ENCODE assay signal across 9 mouse cellular contexts in the genomic region with DNA sequence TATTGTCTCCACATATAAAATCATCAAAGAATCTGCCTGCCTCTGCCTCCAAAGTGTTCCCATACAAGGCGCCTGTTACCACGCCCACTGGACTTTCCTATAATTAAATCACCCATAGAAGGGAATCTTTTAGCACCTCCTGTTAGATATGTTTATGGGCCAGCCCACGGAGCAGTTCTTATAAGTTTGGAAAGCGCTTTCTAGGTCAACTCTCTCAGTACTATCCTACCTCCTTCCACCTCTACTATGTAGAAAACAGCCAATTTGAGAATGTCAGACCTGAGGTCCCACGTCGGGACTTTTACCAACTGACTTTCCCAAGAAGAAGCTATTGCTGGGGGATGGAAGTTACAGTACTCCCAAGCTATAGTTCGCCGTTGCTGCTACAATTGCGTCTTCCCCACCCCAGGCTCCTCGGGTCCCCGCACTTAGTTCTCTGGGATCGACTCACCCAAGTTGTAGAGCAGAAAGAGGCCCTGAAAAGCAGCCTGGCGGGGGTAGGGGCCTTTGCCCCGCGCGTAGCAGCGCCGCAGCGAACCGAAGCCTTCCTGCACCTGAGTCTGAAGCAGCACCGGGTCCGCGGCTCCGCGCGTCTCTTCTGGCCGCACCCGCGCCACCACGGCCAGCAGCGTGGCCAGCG. TPM values are rescaled to one million over a fixed set of nuclear protein-coding genes. Genes with fewer than 3 reads are reported as not detected.
DNase-seq lines count a peak whose midpoint lies in the region; ATAC-seq and TF ChIP-seq lines count a peak whose summit lies in the region.
"Had no signal": no experiment of that assay in that cellular context is flagged by ENCODE, and none has a peak within 500 bp of the region (broad histone marks: within the 10 kb centered on the region; RNA-seq: fewer than 3 reads in every experiment).

No protein-coding gene starts in this region.

- H3K4me3 ChIP-seq in cerebellum, adult 2 months (replicated peaks; ENCODE audit: insufficient read depth, low read depth, low read length) = peak overlapping the region; percentile 63
- H3K4me3 ChIP-seq in lung, postnatal 0 days (ENCODE audit: low read depth, low read length) = peak overlapping the region; percentile 75
- H3K4me3 ChIP-seq in hindbrain, embryonic 15.5 days = peak overlapping the region; percentile 87
- H3K4me3 ChIP-seq in midbrain, postnatal 0 days (ENCODE audit: low read depth, low read length) = peak overlapping the region; percentile 84

- H3K4me1 ChIP-seq in cerebellum, adult 2 months (ENCODE audit: control insufficient read depth, insufficient read depth, low read length) = peaks cover 10% of the 10 kb centered on the region
- H3K4me1 ChIP-seq in lung, postnatal 0 days (ENCODE audit: insufficient read depth, low read depth, low read length) = no peaks in the 10 kb centered on the region
- H3K4me1 ChIP-seq in hindbrain, embryonic 15.5 days (replicated peaks) = peaks cover 26% of the 10 kb centered on the region
- no peaks in the 10 kb centered on the region; the same call in 1 of the 2 replicates for H3K4me1 ChIP-seq in midbrain, postnatal 0 days (ENCODE audit: insufficient read depth, low read length)

- H3K9ac ChIP-seq in lung, postnatal 0 days (replicated peaks; ENCODE audit: low read depth) = peak overlapping the region; percentile 58
- H3K9ac ChIP-seq in hindbrain, embryonic 15.5 days = peak overlapping the region; percentile 74
- peak overlapping the region; percentile 86 for H3K9ac ChIP-seq in midbrain, postnatal 0 days (replicated peaks; ENCODE audit: low read length, poor library complexity, severe bottlenecking)

- no peak for TF ChIP-seq CTCF in cerebellum, adult 2 months (IDR thresholded peaks at IDR 0.05; ENCODE audit: borderline replicate concordance, insufficient read depth, low read depth, low read length)
- TF ChIP-seq CTCF in lung, postnatal 0 days (IDR thresholded peaks at IDR 0.05) = no peak
- TF ChIP-seq CTCF in midbrain, postnatal 0 days (IDR thresholded peaks at IDR 0.05) = no peak

- H3K27ac ChIP-seq in cerebellum, adult 2 months (ENCODE audit: insufficient read depth, low read length) = peak overlapping the region; percentile 67
- peak overlapping the region; percentile 92 for H3K27ac ChIP-seq in lung, postnatal 0 days (ENCODE audit: low read length)
- peak overlapping the region; percentile 92 for H3K27ac ChIP-seq in hindbrain, embryonic 15.5 days (replicated peaks)
- H3K27ac ChIP-seq in midbrain, postnatal 0 days (ENCODE audit: low read depth, low read length) = peak overlapping the region; percentile 92

- H3K36me3 ChIP-seq in lung, postnatal 0 days (ENCODE audit: insufficient read depth, low read length) = no peaks in the 10 kb centered on the region
- H3K36me3 ChIP-seq in hindbrain, embryonic 15.5 days = peaks cover 25% of the 10 kb centered on the region
- peaks cover 45% of the 10 kb centered on the region for H3K36me3 ChIP-seq in midbrain, postnatal 0 days (ENCODE audit: insufficient read depth, low read length)

- no peak for TF ChIP-seq POLR2A in cerebellum, adult 2 months (IDR thresholded peaks at IDR 0.05; ENCODE audit: borderline replicate concordance, insufficient read depth, low read length)

- no peak for ATAC-seq in lung, postnatal 0 days
- ATAC-seq in hindbrain, embryonic 15.5 days (ENCODE audit: low FRiP score, low read depth) = no peak; the same call in 1 of the 2 replicates
- ATAC-seq in midbrain, postnatal 0 days (ENCODE audit: low FRiP score) = no peak

- no peak for TF ChIP-seq EP300 in lung, postnatal 0 days (IDR thresholded peaks at IDR 0.05)

- peak overlapping the region; percentile 98 for H3K4me2 ChIP-seq in lung, postnatal 0 days (replicated peaks; ENCODE audit: low read depth, low read length)
- H3K4me2 ChIP-seq in hindbrain, embryonic 15.5 days = peak overlapping the region; percentile 83
- peak overlapping the region; percentile 90 for H3K4me2 ChIP-seq in midbrain, postnatal 0 days (ENCODE audit: low read depth, low read length, poor library complexity, severe bottlenecking)

- 3% methylated on average over 32 of the region's 32 CpGs for WGBS in cerebellum, adult 2 months
- 4% methylated on average over 32 of the region's 32 CpGs for WGBS in lung, postnatal 0 days
- WGBS in hindbrain, embryonic 15.5 days = 7% methylated on average over 32 of the region's 32 CpGs
- WGBS in midbrain, postnatal 0 days = 6% methylated on average over 32 of the region's 32 CpGs

- no peak for DNase-seq in cerebellum, adult 2 months
- no peak for DNase-seq in cerebellum, postnatal 4 days (ENCODE audit: low spot score in 2 of 2)
- no peak for DNase-seq in lung, postnatal 0 days (ENCODE audit: low spot score)
- DNase-seq in lung, postnatal 36 days = no peak
- no peak for DNase-seq in midbrain, postnatal 0 days (ENCODE audit: low spot score)
- DNase-seq in adrenal gland, postnatal 10 days = no peak
- no peak for DNase-seq in spleen, postnatal 36 days (ENCODE audit: low spot score in 2 of 2)

- H3K9me3 ChIP-seq in lung, postnatal 0 days (ENCODE audit: low read length) = no peaks in the 10 kb centered on the region
- H3K9me3 ChIP-seq in hindbrain, embryonic 15.5 days = no peaks in the 10 kb centered on the region
- H3K9me3 ChIP-seq in midbrain, postnatal 0 days (ENCODE audit: low read length) = no peaks in the 10 kb centered on the region

- H3K27me3 ChIP-seq in cerebellum, adult 2 months (ENCODE audit: control insufficient read depth, insufficient read depth, low read length) = no peaks in the 10 kb centered on the region
- no peaks in the 10 kb centered on the region for H3K27me3 ChIP-seq in lung, postnatal 0 days (replicated peaks; ENCODE audit: insufficient read depth, low read length)
- H3K27me3 ChIP-seq in hindbrain, embryonic 15.5 days = no peaks in the 10 kb centered on the region
- no peaks in the 10 kb centered on the region for H3K27me3 ChIP-seq in midbrain, postnatal 0 days (ENCODE audit: insufficient read depth, low read length)

RNA-seq across cellular contexts. Expression of gene Sac3d1, which starts 1.0 kb away (rescaled TPM):
- 33.8 and 35.9 TPM in 2 replicates for polyA plus RNA-seq in cerebellum, adult 2 months (2012; rRNA removed)
- polyA plus RNA-seq in lung, postnatal 0 days (2015; fragmentation: Nextera tagmentation; extraction: Ambion mirVana) = 22.3 and 24.5 TPM in 2 replicates
- 50.2 and 57.5 TPM in 2 replicates for polyA plus RNA-seq in hindbrain, embryonic 15.5 days (2015; fragmentation: Nextera tagmentation; extraction: Ambion mirVana)
- total RNA-seq in midbrain, postnatal 0 days (2014; rRNA removed) = 66.6 and 73.1 TPM in 2 replicates
- 52.6 and 53.1 TPM in 2 replicates for polyA plus RNA-seq in midbrain, postnatal 0 days (2015; fragmentation: Nextera tagmentation; extraction: Ambion mirVana)
- total RNA-seq in adrenal gland, postnatal 10 days (2021) = 10 to 100 TPM; 15.9 to 17.2 TPM

RNA-seq across cellular contexts. Expression of gene Snx15, which starts 10.6 kb away (rescaled TPM):
- polyA plus RNA-seq in cerebellum, adult 2 months (2012; rRNA removed) = 66.7 and 67.9 TPM in 2 replicates
- polyA plus RNA-seq in lung, postnatal 0 days (2015; fragmentation: Nextera tagmentation; extraction: Ambion mirVana) = 29.7 and 30.8 TPM in 2 replicates
- polyA plus RNA-seq in hindbrain, embryonic 15.5 days (2015; fragmentation: Nextera tagmentation; extraction: Ambion mirVana) = 61.7 and 65.4 TPM in 2 replicates
- total RNA-seq in midbrain, postnatal 0 days (2014; rRNA removed) = 51.0 and 66.4 TPM in 2 replicates
- 66.1 and 69.1 TPM in 2 replicates for polyA plus RNA-seq in midbrain, postnatal 0 days (2015; fragmentation: Nextera tagmentation; extraction: Ambion mirVana)
- total RNA-seq in adrenal gland, postnatal 10 days (2021) = 10 to 100 TPM; 19.6 to 21.8 TPM

RNA-seq across cellular contexts. Expression of gene Naaladl1, which starts 11.9 kb away (rescaled TPM):
- 0.05 and 0.24 TPM in 2 replicates for polyA plus RNA-seq in cerebellum, adult 2 months (2012; rRNA removed)
- 0.14 TPM in 1 of 2 replicates, not detected in the other for polyA plus RNA-seq in lung, postnatal 0 days (2015; fragmentation: Nextera tagmentation; extraction: Ambion mirVana)
- 0.54 and 0.60 TPM in 2 replicates for polyA plus RNA-seq in hindbrain, embryonic 15.5 days (2015; fragmentation: Nextera tagmentation; extraction: Ambion mirVana)
- total RNA-seq in midbrain, postnatal 0 days (2014; rRNA removed) = 0.42 and 1.0 TPM in 2 replicates
- 0.41 and 0.53 TPM in 2 replicates for polyA plus RNA-seq in midbrain, postnatal 0 days (2015; fragmentation: Nextera tagmentation; extraction: Ambion mirVana)
- under 1 TPM; 0.24 to 0.30 TPM for total RNA-seq in adrenal gland, postnatal 10 days (2021)
- total RNA-seq: hematopoietic stem cell, adult 5-6 weeks had no signal

RNA-seq across cellular contexts. Expression of gene AC131692.1, which starts 23.2 kb away (rescaled TPM):
- not detected in 2 replicates for polyA plus RNA-seq in cerebellum, adult 2 months (2012; rRNA removed)
- polyA plus RNA-seq in lung, postnatal 0 days (2015; fragmentation: Nextera tagmentation; extraction: Ambion mirVana) = not detected in 2 replicates
- not detected in 2 replicates for polyA plus RNA-seq in hindbrain, embryonic 15.5 days (2015; fragmentation: Nextera tagmentation; extraction: Ambion mirVana)
- not detected in 2 replicates for total RNA-seq in midbrain, postnatal 0 days (2014; rRNA removed)
- polyA plus RNA-seq in midbrain, postnatal 0 days (2015; fragmentation: Nextera tagmentation; extraction: Ambion mirVana) = not detected in 2 replicates
- total RNA-seq in adrenal gland, postnatal 10 days (2021) = under 1 TPM in 1 of 2 experiments, not detected in 1; 0.82 TPM

RNA-seq across cellular contexts. Expression of gene Batf2, which starts 23.3 kb away (rescaled TPM):
- 0.29 and 0.54 TPM in 2 replicates for polyA plus RNA-seq in cerebellum, adult 2 months (2012; rRNA removed)
- polyA plus RNA-seq in lung, postnatal 0 days (2015; fragmentation: Nextera tagmentation; extraction: Ambion mirVana) = 0.93 and 1.0 TPM in 2 replicates
- polyA plus RNA-seq in hindbrain, embryonic 15.5 days (2015; fragmentation: Nextera tagmentation; extraction: Ambion mirVana) = not detected in 2 replicates
- not detected in 2 replicates for total RNA-seq in midbrain, postnatal 0 days (2014; rRNA removed)
- polyA plus RNA-seq in midbrain, postnatal 0 days (2015; fragmentation: Nextera tagmentation; extraction: Ambion mirVana) = not detected in 2 replicates
- 1 to 10 TPM in 1 of 2 experiments, under 1 TPM in 1; 0.57 to 1.6 TPM for total RNA-seq in adrenal gland, postnatal 10 days (2021)
